Mouse (Mus musculus) T-helper 2 cell (primary cell): ENCODE results near the gene D13Ertd608e.
"Not testable (repeated sequence)": the region's sequence is repeated elsewhere in the genome, so short reads cannot be mapped to it uniquely, and the experiment has no call there.

Source experiments
- in situ Hi-C: fragments of 300-600 bp; cut with MboI, MseI; formaldehyde crosslinking; loops from one replicate; pipeline ENCODE4 v1.15.1; 2025; ENCODE audit warnings: high pct_unique_total_duplicates

Gene D13Ertd608e

DNA sequence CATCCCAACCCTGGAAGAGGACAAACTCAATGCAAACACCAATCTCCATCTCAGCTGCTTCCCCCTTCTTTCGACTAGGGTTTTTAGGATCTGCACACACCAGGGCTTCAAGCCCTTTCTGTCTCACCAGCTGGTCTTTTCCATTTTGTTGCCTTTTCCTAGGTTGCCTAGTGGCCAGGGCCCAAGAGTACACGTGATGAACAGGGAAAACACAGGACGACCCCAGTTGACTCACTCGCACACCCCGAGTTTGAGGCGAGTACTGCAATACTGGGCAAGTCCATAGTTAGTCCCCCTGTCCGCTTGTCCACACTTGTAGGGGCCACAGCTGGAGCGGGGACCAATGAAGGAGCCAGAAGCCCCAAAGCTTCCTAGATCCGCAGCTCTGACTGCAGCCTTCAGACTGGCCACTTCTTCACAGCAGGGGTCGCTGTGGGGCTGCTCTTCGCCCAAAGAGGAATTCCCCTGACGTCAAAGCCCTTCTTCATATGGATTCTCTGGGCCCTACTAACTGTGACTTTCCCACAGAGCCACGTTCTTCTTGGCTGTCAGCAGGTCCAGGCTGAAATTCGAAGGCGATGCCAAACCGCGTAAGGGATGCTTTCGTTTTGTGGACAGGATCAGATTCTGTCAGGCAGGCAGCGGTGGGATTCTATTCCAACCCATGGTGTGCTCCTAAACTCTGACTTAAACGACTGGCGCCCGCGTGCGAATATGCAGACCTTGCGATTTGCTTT is at the start of gene D13Ertd608e:
D13Ertd608e (plus strand) TSS at position 687 of the 737 bp plus-strand sequence.
- in situ Hi-C loops: not testable (repeated sequence)

DNA sequence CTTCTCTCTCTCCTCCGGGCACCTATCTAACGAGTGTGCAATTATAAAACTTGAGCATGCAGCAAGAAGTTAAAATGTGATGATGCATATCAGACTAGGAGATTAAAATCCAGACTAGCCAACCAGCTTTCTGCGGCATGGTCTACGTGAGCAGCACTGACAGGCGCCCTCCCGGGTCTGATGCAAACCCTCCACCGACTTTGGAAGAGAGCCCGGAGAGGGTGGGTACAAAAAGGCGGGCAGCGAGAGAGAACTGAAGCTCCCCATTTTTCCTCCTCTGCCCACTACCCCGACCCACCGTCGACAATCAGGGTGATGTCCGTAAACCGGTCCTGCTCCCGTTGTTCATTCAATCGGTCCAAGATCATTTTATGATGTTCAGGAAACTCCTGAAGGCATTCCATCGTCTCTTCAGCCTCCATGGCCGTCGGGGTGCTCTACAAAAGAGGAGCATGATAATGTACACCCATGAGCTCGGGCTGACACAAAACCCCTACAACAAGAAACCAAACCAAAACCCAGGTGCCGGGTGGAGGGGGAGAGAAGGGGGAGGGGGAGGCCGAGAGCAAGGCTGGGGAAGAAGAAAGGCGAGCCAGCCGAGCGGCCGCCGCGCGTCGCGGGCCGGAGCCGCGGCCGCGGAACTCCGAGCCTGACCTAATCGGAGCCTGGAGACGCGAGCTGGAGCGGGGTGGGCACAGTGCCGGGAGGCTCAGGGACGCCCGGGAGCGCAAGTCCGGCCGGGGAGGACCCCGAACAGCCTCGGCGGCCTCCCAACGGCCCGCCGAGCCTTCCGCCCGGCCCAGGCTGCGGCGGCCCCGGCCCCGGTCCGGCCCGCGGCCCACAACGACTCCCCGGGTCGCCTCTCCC is 45.7 kb upstream of the D13Ertd608e start:
- in situ Hi-C loops: no loop called here

DNA sequence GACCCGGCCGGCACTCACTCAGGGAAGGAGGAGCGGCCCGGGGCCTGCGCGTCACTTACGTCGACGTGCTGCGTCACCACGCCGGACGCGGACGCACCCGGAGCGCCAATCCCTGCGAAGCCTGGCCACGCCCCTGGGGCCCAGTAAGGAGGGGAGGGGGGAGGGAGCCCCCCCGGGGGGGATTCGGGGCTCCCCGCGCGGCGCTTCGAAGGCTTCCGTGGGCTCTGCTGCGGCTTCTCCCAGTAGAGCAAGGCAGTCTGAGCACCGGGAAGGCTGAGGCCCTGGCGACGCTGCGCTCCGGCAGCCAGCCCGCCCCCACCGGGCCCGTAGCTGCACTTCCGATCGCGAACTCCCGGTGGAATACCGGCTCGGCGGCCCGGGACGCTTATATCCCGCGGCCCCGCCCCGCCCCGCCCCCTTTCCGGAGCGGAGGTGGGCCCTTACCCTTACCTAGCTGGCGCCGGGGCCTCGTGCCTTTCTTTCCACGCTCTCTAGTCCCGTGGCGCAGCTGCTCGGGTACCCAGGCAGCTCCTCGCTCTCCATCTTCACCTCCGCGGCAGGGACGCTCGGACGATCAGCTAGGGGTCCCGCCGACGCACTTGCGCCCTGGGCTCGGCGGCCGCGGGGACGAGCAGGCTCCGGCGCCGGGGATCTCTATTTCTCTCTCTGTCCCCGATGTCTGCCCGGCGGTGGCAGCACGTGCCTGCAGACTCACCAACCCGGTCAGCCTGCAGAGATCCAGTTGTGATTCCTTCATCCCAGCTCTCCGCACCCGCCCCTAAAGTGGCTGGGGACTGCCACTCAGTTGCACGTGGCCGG is 44.8 kb upstream of the D13Ertd608e start, which contains the start of gene Zfp131:
Zfp131 (minus strand) TSS at position 129 of the 819 bp plus-strand sequence.
- in situ Hi-C loops: no loop called here

DNA sequence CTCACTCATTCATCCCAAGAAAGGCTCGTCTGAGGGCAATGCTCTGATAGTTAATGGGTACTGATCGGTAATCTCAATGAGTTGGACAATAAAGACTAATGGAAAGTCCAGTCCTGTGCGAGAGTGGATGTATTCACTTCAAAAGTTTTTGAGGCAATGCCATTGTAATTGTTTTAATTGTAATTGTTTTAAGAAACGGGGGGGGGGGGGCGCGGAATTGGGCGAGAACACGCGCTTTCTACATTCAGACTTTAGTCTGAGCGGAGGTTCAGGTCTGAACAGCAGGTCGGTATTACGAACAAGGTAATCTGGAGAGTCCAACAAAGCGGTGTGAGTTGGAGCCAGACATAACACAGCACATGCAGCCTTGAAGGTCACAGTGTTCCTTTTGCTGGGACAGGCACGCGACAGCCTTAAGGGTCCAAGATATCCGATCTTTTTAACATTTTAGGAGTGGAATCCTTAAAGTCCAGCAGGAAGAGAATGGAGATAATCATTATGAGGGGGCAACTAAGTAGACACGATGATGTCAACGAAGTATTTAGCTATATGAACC is 44.1 kb upstream of the D13Ertd608e start:
- in situ Hi-C loops: no loop called here

DNA sequence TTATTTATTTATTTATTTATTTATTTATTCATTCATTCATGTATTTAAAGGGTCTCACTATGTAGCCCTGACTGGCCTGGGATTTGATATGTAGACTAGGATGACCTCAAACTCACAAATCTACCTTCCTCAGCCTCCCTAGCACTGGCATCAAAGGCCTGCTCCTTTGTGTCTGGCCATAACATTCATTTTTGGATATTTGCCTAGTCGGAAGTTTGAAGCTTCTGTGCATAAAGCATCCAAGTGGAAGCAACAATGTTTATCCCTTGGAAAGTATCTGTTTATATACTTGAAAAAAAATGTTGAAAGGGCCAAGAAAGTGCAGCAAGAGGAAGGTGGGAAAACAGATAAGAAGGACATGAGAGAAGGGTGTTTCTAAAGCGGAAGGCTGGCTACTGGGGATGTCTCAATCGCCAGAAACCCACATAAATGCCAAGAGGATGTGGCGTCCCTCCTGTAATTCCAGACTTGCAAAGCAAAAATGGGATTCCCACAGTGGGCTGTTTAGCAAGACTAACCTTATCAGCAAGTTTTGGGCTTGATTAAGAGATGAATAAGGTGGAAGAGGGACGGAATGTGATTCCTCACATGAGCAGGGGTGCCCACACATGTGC is 42.9 kb upstream of the D13Ertd608e start:
- in situ Hi-C loops: no loop called here

DNA sequence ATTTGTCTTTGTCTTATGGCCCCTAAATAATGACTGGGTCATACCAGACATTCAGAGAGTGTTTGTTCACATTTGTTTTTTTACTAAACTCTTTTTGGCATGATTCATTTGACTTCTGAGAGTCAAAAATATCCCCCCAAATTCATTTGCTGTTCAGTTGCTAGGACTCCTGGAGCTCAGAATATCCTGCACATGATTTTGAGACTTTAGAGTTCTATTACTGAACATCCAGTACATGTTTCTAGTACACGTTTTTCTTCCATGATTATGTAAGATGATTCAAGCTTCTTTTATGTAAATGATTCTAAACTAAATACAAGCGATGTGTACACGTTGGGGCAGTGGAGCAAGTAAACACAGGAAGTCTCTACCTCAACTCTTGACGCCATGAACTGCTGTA is 38.1 kb upstream of the D13Ertd608e start:
- in situ Hi-C loops: no loop called here

DNA sequence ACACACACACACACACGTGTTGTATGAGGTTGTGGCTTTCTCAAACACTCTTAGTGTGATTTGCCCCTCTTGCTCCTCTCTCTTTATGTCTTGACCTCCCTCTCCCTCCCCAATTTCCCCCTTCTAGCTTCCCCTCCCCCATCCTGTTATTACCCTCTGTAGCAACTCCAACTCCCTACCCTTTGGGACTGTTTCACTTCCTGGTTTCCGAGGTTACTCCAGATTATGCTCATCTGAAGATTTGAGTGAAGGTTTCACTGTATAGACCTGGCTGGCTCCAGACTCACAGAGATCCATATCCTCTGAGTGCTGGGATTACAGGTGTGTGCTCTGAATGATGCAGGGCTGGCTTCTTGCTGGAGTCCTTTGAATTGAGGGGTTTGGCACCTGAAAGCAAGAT is 26.9 kb upstream of the D13Ertd608e start:
- in situ Hi-C loops: no loop called here

DNA sequence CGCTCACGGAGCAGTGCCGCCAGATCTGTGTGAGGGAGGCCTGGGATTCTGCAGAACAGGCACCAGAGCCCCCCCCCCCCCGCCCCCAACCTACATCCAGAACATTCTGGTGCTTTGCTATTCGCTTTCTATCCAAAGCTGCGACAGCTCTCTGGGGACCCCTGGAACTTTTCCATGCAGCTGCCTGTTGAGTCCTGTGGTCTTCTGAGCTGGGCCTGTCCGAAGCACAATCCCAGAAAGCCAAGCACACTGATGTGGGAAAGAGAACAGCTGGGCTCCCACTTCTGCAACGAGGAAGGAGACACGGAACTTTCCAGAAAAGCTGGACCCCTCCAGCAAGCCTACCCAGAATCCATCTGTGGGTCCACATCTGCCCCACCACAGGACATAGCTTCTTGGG is 25.8 kb upstream of the D13Ertd608e start:
- in situ Hi-C loops: no loop called here

DNA sequence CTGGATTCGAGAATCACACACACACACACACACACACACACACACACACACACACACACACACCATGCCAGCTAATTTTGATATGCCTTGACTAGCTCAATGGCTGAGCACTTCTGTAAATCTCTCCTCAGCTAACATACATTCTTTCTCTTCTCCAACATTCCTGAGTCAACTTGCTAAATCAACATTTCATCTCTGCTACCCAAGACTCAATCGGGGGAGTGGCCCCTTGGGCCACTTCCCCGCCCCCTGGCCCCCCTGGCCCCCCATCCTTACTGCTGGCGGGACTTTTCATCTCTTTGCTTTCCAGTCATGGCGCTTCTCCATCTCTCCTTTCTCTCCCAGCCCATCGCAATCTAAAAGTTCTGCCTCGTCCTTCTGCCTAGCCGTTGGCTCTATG is 19.0 kb upstream of the D13Ertd608e start:
- in situ Hi-C loops: no loop called here

DNA sequence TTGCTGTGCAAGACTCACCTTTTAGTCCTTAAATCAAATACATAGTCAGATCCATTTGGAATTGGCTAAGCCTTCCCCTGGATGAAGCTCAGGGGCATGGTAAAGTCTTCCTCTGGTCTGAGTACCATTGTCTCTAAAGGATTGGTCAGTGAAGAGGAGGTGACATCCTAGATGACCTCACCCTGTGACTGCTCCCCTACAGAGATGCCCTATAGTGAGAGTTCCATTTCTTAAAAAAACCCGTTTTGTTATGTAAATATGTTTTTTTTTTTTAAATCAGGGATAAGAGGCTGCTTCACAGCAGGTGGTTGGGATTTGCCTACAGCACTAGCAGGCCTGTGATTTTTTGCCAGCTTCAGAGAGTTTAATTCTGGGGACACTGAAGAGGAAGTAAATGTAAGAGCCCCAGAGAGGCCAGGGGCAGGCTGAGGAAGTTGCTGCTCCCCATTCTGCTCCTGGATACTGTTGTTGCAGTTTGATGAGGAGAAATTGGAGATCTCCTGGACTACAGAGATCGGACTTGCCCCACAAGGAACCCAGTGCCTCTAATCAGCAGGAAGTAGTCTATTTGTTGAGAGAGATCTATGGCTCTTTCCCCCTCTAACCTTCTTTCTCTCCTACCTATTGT is 18.1 kb upstream of the D13Ertd608e start:
- in situ Hi-C loops: no loop called here

DNA sequence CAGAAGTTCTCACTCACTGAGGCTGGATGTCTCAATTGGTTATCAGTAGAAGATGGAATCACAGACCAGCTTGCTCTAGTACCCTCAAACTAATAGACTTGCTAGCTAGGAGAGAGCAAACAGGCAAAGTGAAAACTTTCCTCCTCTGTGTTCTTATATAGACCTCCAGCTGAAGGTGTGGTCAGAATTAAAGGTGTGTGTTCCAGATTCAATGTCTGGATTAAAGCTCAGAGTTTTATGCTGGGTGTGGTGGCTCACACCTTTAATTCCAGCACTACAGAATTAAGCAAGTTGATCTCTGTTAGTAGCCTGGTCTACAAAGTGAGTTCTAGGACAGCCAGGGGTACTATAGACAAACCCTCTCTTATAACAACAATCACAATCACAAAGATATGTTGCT is 5.7 kb upstream of the D13Ertd608e start, which contains the start of gene AF067063:
AF067063 (minus strand) TSS at position 101 of the 400 bp plus-strand sequence.
- in situ Hi-C loops: not testable (repeated sequence)

DNA sequence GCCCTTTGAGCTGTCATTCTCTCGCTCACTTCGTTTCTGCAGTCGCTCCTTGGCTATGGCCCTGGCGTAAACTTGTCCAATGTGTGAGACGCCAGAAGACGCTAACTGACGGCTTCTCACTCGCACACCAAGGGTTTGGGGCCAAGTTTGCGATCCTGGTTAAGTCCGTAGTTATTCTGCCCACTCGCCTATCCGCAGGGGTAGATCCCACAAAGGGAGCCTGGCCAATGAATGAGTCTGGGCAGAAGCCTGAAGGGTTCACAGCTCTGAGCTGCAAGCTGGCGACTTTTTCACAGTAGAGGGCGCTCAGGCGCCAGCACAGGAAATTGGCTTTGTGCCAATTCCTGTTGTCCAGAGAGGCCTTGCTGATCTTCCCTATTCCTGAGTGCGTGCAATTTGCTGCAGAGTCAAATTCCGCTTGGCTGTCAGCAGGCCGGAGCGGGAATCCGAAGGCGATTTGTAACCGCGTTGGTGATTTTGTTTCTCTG is 562 bp downstream of the D13Ertd608e start:
- in situ Hi-C loops: not testable (repeated sequence)

DNA sequence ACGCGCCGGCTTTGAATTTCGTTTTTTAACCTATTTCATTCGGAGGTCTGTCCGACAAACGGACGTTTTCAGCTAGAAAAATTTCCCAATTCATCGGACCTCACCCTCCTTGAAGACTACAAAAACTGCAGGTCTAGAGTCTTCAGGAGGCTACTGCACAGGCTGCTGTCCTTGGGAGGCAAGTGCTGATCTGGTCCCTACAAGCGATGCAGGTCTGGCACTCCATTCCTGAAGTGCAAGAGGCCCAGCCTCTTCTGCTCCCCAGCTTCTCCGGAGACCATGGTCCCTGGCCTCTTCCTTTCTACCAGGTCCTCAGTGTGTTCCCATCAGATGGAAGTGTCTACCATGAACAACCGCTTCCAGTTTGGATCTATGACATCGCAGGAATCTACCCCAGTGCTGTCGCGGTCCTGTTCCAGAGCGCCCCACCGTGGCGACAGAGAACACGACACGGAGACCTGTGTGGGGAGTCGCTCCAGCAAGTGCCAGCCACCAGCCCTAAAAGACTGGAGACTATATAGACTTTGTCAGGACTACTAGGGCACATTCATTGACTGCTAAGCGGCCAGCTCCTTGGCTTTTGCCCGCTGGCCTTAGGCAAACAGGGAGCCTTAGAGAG is 2.0 kb downstream of the D13Ertd608e start:
- in situ Hi-C loops: not testable (repeated sequence)

DNA sequence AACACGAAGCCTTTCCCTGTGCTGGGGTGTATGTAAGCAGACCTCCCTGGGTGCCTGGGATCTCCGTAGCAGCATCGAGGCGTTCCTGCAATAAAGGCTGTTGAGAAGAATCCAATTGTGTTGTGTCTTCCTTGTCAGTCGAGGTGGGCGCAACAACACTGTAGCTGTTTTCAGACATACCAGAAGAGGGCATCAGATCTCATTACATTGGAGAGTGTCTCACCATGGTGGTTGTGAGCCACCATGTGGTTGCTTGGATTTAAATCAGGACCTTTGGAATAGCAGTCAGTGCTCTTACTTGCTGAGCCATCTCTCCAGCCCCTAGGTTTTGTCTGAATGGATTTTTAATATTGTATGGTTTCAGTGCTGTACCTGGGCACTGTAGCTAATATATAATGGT is 4.2 kb downstream of the D13Ertd608e start:
- in situ Hi-C loops: not testable (repeated sequence)

DNA sequence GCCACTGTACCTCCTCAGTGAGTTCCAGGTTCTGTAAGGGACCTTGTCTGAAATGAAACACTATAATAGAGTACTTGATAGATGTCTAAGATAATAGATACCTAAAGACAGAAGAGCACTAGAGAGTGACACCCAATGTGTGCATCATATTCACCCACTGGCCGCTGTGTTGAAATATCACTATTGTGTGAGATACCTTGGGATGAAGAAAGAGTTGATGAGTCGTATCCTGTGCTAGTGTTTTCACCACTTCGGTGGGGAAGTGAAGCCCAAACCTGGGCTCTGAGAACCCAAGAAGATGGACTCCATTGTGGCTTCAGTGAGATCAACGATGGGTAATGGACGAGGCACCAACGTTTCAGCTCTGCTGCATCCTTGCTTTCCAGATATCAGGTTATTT is 26.6 kb downstream of the D13Ertd608e start:
- in situ Hi-C loops: not testable (repeated sequence)

DNA sequence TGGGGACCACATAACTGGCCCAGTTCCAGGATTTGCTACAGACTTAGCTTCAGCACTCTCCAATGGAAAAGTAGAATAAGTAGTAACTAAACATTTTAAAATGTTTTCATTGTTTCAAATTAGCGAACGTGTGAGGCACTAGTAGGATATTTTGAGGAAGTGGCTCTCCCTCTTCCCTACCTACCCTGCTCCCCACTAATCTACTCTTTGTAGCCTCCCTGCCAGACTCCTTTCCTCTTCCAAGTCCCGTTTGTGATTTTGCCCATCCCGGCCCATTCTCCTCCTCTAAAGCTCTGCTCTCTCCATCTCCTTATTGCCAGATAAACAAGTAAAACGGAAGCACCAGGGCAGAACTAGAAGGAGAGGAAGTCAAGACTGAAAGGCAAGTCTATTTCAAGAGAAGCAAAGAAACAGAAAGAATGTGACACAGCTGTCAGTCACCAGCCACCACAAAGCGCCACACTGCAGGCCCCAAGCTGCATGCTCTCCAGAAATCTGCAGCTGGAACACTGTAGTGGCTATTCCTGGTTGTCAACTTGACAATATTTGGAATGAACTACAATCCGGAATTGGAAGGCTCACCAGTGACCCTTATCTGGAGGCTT is 28.7 kb downstream of the D13Ertd608e start:
- in situ Hi-C loops: not testable (repeated sequence)

DNA sequence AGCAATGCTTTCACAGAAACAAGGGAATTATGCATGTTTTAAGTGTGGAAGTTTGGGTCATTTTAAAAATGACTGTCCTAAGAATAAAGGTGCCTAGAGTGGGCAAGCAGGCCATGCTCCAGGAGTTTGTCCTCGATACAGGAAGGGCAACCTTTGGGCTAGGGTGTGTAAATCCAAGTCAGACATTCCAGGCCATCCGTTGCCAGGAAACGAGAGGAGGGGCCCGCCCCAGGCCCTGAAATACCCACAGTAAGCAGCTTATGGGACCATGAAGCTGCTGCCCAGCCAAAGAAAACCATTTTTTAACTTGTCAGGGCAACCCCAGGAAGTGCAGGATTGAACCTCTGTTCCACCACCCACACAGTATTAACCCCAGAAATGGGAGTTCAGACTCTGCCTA is 51.1 kb downstream of the D13Ertd608e start:
- in situ Hi-C loops: not testable (repeated sequence)

DNA sequence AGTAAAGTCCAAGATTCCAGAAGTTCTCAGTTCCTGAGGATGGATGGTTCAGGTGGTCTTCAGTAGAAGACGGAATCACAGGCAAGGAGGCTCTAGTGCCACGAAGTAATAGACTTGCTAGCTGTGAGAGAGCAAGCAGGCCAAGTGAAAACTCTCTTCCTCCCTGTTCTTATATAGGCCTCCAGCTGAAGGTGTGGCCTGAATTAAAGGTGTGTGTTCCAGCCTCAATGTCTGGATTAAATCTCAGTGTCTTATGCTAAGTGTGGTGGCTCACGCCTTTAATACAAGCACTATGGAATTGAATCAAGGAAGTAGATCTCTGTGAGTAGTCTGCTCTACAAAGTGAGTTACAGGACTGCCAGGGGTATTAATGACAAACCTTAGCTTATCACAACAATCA is 58.9 kb downstream of the D13Ertd608e start, which contains the start of gene Tcstv1:
Tcstv1 (minus strand) TSS at position 101 of the 400 bp plus-strand sequence.
- in situ Hi-C loops: loop anchor here (10.0 kb wide), 1 partner anchor 280 kb away; the partner anchor contains the start of gene Gm21818
